Mouse (Mus musculus) hindbrain, embryonic 11.5 days (tissue): ENCODE measurements around the gene Slc16a6. TPM values are rescaled to one million over a fixed set of nuclear protein-coding genes. Genes with fewer than 3 reads are reported as not detected.

Experiments
- ATAC-seq: fragments of 200-750 bp; cut with Nextera tagmentation; 2 replicates; pipeline ENCODE4 v1.8.0; 2017; ENCODE audit warnings: mild to moderate bottlenecking, moderate TSS enrichment, moderate library complexity; ENCODE audit not compliant: low FRiP score
- DNase-seq: peaks from one replicate; pipeline ENCODE4 v3.0.0-alpha.2; 2015; ENCODE audit warnings: low spot score
- H3K27ac ChIP-seq: fragments of 300-500 bp; sonication (generic); 2 replicates; pipeline ENCODE4 v1.5.1; 2014; ENCODE audit warnings: mild to moderate bottlenecking, low read depth, low read length
- H3K27me3 ChIP-seq: fragments of 300-500 bp; sonication (generic); 2 replicates; pipeline ENCODE4 v1.6.1; 2014; ENCODE audit warnings: mild to moderate bottlenecking, low read length, moderate library complexity, mixed read lengths; ENCODE audit not compliant: control insufficient read depth, insufficient read depth
- H3K36me3 ChIP-seq: fragments of 300-500 bp; sonication (generic); 2 replicates; pipeline ENCODE4 v1.6.1; 2014; ENCODE audit warnings: mild to moderate bottlenecking, low read length, moderate library complexity, mixed read lengths; ENCODE audit not compliant: control insufficient read depth, insufficient read depth
- H3K4me1 ChIP-seq: fragments of 300-500 bp; sonication (generic); replicated peaks from 2 replicates; pipeline ENCODE4 v1.6.1; 2014; ENCODE audit warnings: low read length, mixed read lengths; ENCODE audit not compliant: control insufficient read depth, insufficient read depth
- H3K4me2 ChIP-seq: fragments of 300-500 bp; sonication (generic); replicated peaks from 2 replicates; pipeline ENCODE4 v1.6.1; 2014; ENCODE audit warnings: mild to moderate bottlenecking, low read depth, low read length
- H3K4me3 ChIP-seq: fragments of 300-500 bp; sonication (generic); 2 replicates; pipeline ENCODE4 v1.5.1; 2014; ENCODE audit warnings: low read depth, low read length
- H3K9ac ChIP-seq: fragments of 300-500 bp; sonication (generic); 2 replicates; pipeline ENCODE4 v1.6.1; 2014; ENCODE audit warnings: low read depth, low read length
- H3K9me3 ChIP-seq: fragments of 300-500 bp; sonication (generic); 2 replicates; pipeline ENCODE4 v1.6.1; 2016; ENCODE audit warnings: low read length; ENCODE audit not compliant: control insufficient read depth
- WGBS: fragments of 180-500 bp; shearing (Covaris S2); extraction: QIAGEN DNeasy Blood & Tissue Kit; methylation state at CpG from one replicate; pipeline ENCODE4 v1.1.7; 2014; 5-methylcytosine and 5-hydroxymethylcytosine counted together
- polyA plus RNA-seq: library from polyadenylated mRNA; unstranded; fragments of >200 nt; fragmentation: Nextera tagmentation; extraction: Ambion mirVana; gene quantifications from 2 replicates; pipeline ENCODE4 v1.2.1, GENCODE M21; 2014

Gene Slc16a6
- polyA plus RNA-seq, 1 experiment from 2014 or later: 6.0 TPM

DNA sequence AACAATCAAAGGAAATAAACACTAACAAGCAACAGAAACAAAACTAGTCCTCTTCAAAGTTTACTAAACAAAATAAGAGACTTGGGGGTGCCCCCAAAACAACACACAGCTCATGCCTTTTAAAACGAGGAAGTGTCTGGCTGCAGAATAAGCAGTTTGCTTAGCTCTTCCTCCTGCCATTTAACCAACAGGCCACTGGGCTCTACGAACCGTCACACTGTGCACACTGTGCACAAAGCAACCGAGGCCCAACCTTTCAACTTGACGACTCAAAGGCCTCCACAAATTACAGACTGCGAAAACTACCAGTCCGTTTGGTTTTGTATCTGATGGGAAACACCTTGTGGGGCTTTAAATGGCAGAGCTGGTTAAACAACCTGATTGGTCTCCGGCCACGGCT is 3.2 kb downstream of the Slc16a6 start:
- H3K27ac ChIP-seq: no peak overlapping the region
- no peaks in the 10 kb centered on the region for H3K9me3 ChIP-seq
- no peak overlapping the region for H3K9ac ChIP-seq
- no peaks in the 10 kb centered on the region for H3K36me3 ChIP-seq
- no peak overlapping the region for H3K4me3 ChIP-seq
- WGBS: 74% methylated on average over 9 of the region's 9 CpGs
- ATAC-seq (no peak), DNase-seq (no peak)
- no peak overlapping the region for H3K4me2 ChIP-seq
- H3K4me1 ChIP-seq: 0 out of 2 replicates have a peak, but pooled peaks cover 2% of the 10 kb centered on the region
- no peaks in the 10 kb centered on the region for H3K27me3 ChIP-seq

DNA sequence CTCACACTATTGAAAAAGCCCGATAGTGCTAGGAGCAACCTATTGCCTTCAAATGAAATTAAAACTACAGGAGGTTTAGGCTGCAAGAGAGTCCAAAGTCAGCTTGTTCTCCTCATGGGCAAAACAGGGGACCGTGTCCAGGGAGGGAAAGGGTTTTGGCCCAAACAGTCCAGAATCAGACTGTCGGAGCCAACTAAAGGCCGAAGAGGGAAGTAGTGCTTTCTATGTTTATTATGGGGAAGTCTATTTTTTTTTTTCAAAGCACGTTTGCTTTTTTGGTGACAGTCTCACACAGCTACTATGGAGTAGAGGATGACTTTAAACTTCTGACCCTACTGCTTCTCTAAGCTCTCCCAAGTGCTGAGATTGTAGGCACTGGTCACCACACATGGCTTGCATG is 5.3 kb downstream of the Slc16a6 start:
- no peaks in the 10 kb centered on the region for H3K9me3 ChIP-seq
- no peak overlapping the region for H3K4me2 ChIP-seq
- H3K9ac ChIP-seq: no peak overlapping the region
- no peaks in the 10 kb centered on the region for H3K4me1 ChIP-seq
- H3K27me3 ChIP-seq: no peaks in the 10 kb centered on the region
- WGBS: 92% methylated on average over 5 of the region's 5 CpGs
- H3K27ac ChIP-seq: no peak overlapping the region
- no peaks in the 10 kb centered on the region for H3K36me3 ChIP-seq
- DNase-seq (no peak), ATAC-seq (no peak)
- H3K4me3 ChIP-seq: no peak overlapping the region

DNA sequence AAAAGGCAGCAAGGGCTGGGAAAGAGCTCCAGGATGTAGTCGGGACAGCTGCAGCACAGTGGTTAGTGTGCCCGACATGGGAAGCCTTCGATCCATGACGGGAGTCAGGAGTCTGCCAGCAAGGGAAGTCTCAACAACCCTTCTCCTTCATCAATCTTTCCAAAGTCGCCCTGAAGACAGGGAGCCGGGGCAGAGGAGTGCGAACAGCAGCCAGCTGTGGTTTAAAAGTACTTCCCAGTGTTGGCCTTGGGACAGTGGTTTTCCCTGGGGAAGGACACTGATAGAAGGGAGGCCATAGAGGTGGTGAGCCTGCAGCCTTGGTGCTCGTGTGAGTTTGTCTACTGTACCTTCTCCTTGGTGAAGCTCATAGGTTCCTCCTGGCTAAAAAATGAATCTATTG is 6.4 kb downstream of the Slc16a6 start:
- Histone ChIP-seq H3K4me1 (no peaks in the 10 kb centered on the region), H3K9me3 (no peaks in the 10 kb centered on the region), H3K27me3 (no peaks in the 10 kb centered on the region), H3K4me3 (no peak overlapping the region), H3K27ac (no peak overlapping the region), H3K36me3 (no peaks in the 10 kb centered on the region), H3K4me2 (no peak overlapping the region), H3K9ac (no peak overlapping the region)
- 74% methylated on average over 8 of the region's 8 CpGs for WGBS
- DNase-seq (no peak), ATAC-seq (no peak)

DNA sequence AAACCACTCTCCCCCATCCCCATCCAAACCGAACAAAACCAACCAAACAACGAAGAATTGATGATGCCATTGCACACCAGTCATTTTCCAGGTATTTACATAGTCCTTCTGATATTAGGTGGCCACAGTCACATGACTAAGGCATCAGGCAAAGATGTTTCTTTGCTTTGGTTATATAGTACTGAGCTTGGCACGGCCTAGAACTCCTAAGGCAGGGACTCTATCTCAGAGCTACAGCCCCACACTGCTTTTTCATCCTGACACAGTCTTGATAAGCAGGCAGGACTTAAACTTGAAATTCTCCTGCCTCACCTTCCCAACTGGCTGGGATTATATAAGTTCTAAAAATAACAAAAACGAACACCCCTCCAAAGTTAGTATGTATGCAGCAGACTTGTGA is 8.3 kb downstream of the Slc16a6 start:
- Histone ChIP-seq H3K9me3 (no peaks in the 10 kb centered on the region), H3K4me1 (no peaks in the 10 kb centered on the region), H3K4me2 (no peak overlapping the region), H3K27ac (no peak overlapping the region), H3K36me3 (no peaks in the 10 kb centered on the region), H3K4me3 (no peak overlapping the region), H3K27me3 (no peaks in the 10 kb centered on the region), H3K9ac (no peak overlapping the region)
- ATAC-seq (no peak), DNase-seq (no peak)
- WGBS: 88% methylated on average over 4 of the region's 4 CpGs

DNA sequence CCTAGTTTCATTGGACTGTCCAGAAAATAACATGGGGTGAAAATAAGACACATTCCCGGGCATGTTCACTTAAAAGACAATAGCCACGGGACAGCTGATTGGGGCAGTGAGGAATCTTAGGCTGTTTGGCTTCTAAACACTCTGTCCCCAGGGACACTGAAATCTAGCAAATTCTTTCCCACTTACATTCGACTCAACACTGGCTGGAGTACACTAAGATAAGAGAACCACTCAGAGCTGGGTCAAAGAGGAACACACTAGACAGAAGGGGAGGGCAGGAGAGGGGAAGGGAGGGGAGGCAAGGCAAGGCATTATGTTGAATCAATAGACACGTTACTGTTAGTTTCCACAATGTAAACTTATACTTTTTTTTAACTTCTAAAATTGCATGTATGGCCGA is 12.8 kb downstream of the Slc16a6 start:
- no peak overlapping the region for H3K9ac ChIP-seq
- no peak overlapping the region for H3K4me2 ChIP-seq
- ATAC-seq: no peak
- H3K27me3 ChIP-seq: no peaks in the 10 kb centered on the region
- no peaks in the 10 kb centered on the region for H3K36me3 ChIP-seq
- H3K27ac ChIP-seq: no peak overlapping the region
- no peaks in the 10 kb centered on the region for H3K9me3 ChIP-seq
- WGBS: 82% methylated on average over 5 of the region's 5 CpGs
- H3K4me1 ChIP-seq: no peaks in the 10 kb centered on the region
- no peak for DNase-seq
- no peak overlapping the region for H3K4me3 ChIP-seq

DNA sequence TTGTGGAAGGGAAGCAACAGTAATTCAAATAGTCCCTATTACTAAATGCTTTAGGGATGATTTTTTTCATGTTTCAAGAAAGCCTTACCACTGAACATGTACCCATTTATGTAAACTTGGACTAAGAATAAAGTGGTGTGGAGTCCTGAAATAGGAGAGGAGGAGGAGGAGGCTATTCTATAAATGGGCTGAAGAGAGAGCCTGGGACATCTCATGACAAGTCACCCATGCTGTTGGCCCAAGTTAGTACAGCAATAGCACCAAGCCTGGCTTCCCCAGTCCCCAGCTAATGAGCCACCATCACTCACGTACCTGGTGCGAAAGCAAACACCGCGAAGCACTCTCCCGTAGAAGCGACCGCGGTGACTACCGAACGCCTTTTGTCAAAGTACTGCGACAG is 15.2 kb downstream of the Slc16a6 start:
- Histone ChIP-seq H3K27me3 (no peaks in the 10 kb centered on the region), H3K9ac (no peak overlapping the region), H3K4me3 (no peak overlapping the region), H3K36me3 (no peaks in the 10 kb centered on the region), H3K4me1 (no peaks in the 10 kb centered on the region), H3K4me2 (no peak overlapping the region), H3K27ac (no peak overlapping the region), H3K9me3 (no peaks in the 10 kb centered on the region)
- WGBS: 94% methylated on average over 11 of the region's 11 CpGs
- ATAC-seq: no peak
- DNase-seq: no peak

DNA sequence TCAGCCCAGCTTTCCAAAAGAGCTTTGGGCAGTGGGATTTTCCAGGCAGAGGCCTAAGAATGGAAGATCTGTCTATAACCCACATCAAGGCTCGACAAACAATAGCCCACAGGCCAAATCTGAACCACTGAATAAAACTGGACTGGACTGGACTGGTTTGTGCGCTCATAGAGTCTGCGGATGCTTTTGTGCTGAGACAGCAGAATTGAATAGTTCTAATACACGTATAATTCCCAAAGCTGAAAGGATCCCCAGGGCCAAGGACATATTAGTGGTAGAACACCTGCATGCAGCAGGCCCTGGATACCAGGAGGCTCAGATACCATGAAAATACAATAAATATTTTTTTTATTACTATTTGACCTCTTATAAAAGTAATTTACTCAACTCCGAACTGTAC is 17.1 kb downstream of the Slc16a6 start:
- H3K36me3 ChIP-seq: no peaks in the 10 kb centered on the region
- H3K27me3 ChIP-seq: no peaks in the 10 kb centered on the region
- H3K4me2 ChIP-seq: no peak overlapping the region
- DNase-seq: no peak
- no peak for ATAC-seq
- H3K4me1 ChIP-seq: no peaks in the 10 kb centered on the region
- no peak overlapping the region for H3K4me3 ChIP-seq
- no peak overlapping the region for H3K9ac ChIP-seq
- no peaks in the 10 kb centered on the region for H3K9me3 ChIP-seq
- 89% methylated on average over 5 of the region's 5 CpGs for WGBS
- no peak overlapping the region for H3K27ac ChIP-seq

DNA sequence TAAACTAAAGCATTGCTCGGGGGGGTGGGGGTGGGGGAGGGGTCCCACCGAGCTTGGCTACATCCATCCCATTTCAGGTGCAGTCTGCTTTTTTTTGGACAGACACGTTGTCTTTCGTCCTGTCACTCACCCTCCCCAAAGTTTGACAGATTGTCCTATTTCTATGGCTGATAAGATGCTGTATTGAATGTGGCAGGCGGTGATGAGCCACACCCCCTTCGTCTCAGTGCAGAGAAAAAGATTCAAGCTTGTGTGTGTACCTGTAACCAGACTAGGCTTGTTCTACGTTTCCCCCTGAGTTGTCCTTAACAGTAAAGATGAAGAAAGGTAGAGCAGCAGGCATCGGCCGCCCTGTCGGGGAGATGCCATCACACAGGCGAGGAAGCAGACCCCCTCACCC is 22.2 kb downstream of the Slc16a6 start:
- Histone ChIP-seq H3K9me3 (no peaks in the 10 kb centered on the region), H3K4me1 (no peaks in the 10 kb centered on the region), H3K4me3 (no peak overlapping the region), H3K36me3 (no peaks in the 10 kb centered on the region), H3K27ac (no peak overlapping the region), H3K9ac (no peak overlapping the region), H3K27me3 (no peaks in the 10 kb centered on the region), H3K4me2 (no peak overlapping the region)
- WGBS: 88% methylated on average over 11 of the region's 11 CpGs
- ATAC-seq (no peak), DNase-seq (no peak)

DNA sequence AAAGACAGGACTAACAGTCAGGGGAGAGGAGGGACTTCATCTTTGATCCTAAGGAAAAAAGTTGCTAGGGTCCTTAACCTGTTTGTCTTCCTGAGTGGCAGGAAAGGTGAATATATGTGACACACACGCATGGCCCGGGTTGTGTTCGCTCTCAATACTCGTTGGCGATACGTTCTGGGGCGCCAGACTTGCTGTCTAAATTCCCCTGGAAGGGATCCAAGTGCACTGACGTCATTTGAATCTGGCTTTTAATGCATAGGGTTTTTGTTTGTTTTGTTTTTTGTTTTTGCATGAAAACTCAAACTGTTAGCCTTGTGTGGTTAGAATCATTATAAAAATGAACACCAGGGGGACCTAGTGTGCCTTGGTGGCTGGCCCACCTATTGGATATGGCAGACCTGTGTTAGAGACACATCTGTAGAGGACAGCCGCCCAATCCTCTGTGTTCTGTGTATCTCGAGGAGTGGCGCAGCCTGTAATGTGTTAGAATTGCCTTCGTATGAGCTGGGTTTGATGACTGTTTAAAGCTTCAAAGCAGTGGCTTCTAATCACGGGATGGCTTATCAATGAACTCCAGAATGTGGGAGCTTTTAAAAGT is 27.9 kb downstream of the Slc16a6 start:
- peak; percentile 62 for DNase-seq
- Histone ChIP-seq H3K4me3 (no peak overlapping the region), H3K4me2 (no peak overlapping the region), H3K36me3 (no peaks in the 10 kb centered on the region), H3K4me1 (no peaks in the 10 kb centered on the region), H3K27ac (no peak overlapping the region), H3K27me3 (no peaks in the 10 kb centered on the region), H3K9ac (no peak overlapping the region), H3K9me3 (no peaks in the 10 kb centered on the region)
- ATAC-seq: peak; percentile 53
- WGBS: 64% methylated on average over 13 of the region's 13 CpGs
